Mouse (Mus musculus): ENCODE results near the gene Btnl2. TPM values are rescaled to one million over a fixed set of nuclear protein-coding genes. Genes with fewer than 3 reads are reported as not detected.

Gene Btnl2
- total and polyA plus RNA-seq, 3 experiments: 1.1 to 4.8 (median 2.0) TPM

DNA sequence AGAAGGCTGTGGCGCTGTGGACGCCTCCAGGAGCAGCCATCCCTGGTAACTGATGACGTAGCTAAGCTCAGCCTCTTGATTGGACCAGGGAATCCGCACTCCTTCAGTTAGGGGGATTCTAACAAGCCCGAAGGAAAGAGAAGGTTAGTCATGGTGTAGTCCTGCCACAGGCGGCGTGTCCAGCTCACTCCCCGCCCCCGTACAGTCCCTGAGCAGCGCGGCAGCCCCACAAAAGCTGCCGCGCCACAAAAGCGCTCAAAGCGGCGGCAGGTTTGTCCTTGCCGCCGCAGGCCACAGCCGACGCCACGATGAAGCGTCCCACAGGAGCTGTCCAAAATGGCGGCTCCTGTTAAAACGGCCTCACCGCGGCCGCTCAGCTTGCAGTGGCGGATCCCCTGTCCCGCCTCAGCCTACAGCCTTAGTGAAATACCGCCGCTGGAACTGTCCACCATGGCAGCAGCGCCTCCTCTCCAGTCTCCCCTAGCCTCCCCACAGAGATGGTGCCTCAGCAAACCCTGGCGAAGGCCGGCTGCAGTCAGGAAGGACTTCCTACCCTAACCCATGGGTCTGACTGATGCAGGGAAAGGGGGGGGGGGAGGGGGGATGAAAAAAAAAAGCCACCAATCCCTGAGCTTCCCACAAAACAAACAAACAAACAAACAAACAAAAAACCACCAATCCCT, 44.2 kb downstream of the Btnl2 start, which contains the start of gene BC051142:
BC051142 (plus strand) TSS at position 110 of the 683 bp plus-strand sequence.
- in situ Hi-C loops (cut with MboI; ENCODE audit: low pct_ligation_motif_present, low pct_unique_long_range_greater_than_20kb, low sequenced_read_pairs): no loop called here

DNA sequence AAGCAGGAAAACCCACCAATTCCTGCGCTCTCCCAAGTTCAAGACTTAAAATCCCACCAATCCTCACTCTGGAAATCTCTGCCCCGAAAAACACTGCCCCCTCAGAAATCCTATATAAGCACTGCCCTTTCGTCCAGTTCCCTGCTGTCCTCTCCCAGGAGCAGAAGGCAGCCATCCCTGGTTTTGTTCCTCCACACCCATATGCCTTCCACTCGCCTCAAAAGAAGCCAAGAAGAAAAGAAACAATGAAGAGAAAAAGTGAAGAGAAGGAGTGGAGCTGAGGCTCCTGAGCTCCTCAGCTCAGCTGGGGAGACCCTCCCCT, 44.7 kb downstream of the Btnl2 start:
- dilution Hi-C loops (cut with MboI; ENCODE audit: extremely low pct_ligation_motif_present, extremely low pct_unique_long_range_greater_than_20kb, low sequenced_read_pairs) (no loop called here), in situ Hi-C loops (cut with MboI; ENCODE audit: low pct_ligation_motif_present, low pct_unique_long_range_greater_than_20kb, low sequenced_read_pairs) (no loop called here)
- Histone ChIP-seq H3K4me2 (ENCODE audit: insufficient read depth, low read depth, poor library complexity, severe bottlenecking) (peak overlapping the region; percentile 30; the same call in 1 of the 2 replicates), H3K27me3 (replicated peaks) (no peaks in the 10 kb centered on the region), H3K36me3 (replicated peaks in 1 of 2; ENCODE audit: control insufficient read depth in 1 of 2, insufficient read depth in 1 of 2, low read length in 1 of 2) (no peaks in the 10 kb centered on the region), H3K4me1 (ENCODE audit: control insufficient read depth in 1 of 2, insufficient read depth in 2 of 2) (peaks cover 0 to 17% of the 10 kb centered on the region in 2 experiments; a peak in 2 of 4 replicates), H3K4me3 (replicated peaks in 1 of 3; ENCODE audit: low read depth in 2 of 3, low read length in 2 of 3, poor library complexity in 1 of 3) (peak overlapping the region in 1 of 3 experiments; percentile 62), H3K9me3 (replicated peaks; ENCODE audit: low read length) (peaks cover 3% of the 10 kb centered on the region), H3K27ac (ENCODE audit: insufficient read depth, low read depth) (no peak overlapping the region), H3K79me2 (replicated peaks; ENCODE audit: control insufficient read depth, extremely low read depth, insufficient read depth, poor library complexity, severe bottlenecking) (no peaks in the 10 kb centered on the region), H3K9ac (ENCODE audit: insufficient read depth, low read depth) (no peak overlapping the region)
- TF ChIP-seq NELFE (IDR thresholded peaks at IDR 0.05; ENCODE audit: low read depth, low read length) (no peak), ZC3H11A (IDR thresholded peaks at IDR 0.05; ENCODE audit: low read depth, low read length) (no peak)
- DNase-seq (ENCODE audit: extremely low read depth): no peak

More for the DNA sequence above, 44.2 kb downstream of the Btnl2 start, which contains the start of gene BC051142:
- Histone ChIP-seq H3K27me3 (replicated peaks) (no peaks in the 10 kb centered on the region), H3K9me3 (replicated peaks; ENCODE audit: low read length) (peaks cover 3% of the 10 kb centered on the region), H3K4me2 (ENCODE audit: insufficient read depth, low read depth, poor library complexity, severe bottlenecking) (peak within 1 kb of the TSS; percentile 40), H3K4me1 (ENCODE audit: control insufficient read depth in 1 of 2, insufficient read depth in 2 of 2) (peaks cover 0 to 17% of the 10 kb centered on the region in 2 experiments; a peak in 2 of 4 replicates), H3K9ac (ENCODE audit: insufficient read depth, low read depth) (peak within 1 kb of the TSS; percentile 75), H3K36me3 (replicated peaks in 1 of 2; ENCODE audit: control insufficient read depth in 1 of 2, insufficient read depth in 1 of 2, low read length in 1 of 2) (no peaks in the 10 kb centered on the region), H3K27ac (ENCODE audit: insufficient read depth, low read depth) (peak within 1 kb of the TSS; percentile 39; the same call in 1 of the 2 replicates), H3K79me2 (replicated peaks; ENCODE audit: control insufficient read depth, extremely low read depth, insufficient read depth, poor library complexity, severe bottlenecking) (no peaks in the 10 kb centered on the region), H3K4me3 (replicated peaks in 1 of 3; ENCODE audit: low read depth in 2 of 3, low read length in 2 of 3, poor library complexity in 1 of 3) (peak within 1 kb of the TSS; percentile 40 to 62 (median 62))
- DNase-seq (ENCODE audit: extremely low read depth): peak; percentile 97
- TF ChIP-seq NELFE (IDR thresholded peaks at IDR 0.05; ENCODE audit: low read depth, low read length) (peak; percentile 68), MAX (IDR thresholded peaks at IDR 0.05; ENCODE audit: low read length) (no peak), NRF1 (IDR thresholded peaks at IDR 0.05; ENCODE audit: low read depth, low read length) (peak; percentile 51), ZC3H11A (IDR thresholded peaks at IDR 0.05; ENCODE audit: low read depth, low read length) (no peak), TCF12 (IDR thresholded peaks at IDR 0.05; ENCODE audit: low read depth, low read length) (peak; percentile 61; the same call in 1 of the 2 replicates), KAT2A (IDR thresholded peaks at IDR 0.05; ENCODE audit: insufficient replicate concordance, low read length) (no peak), MYC (IDR thresholded peaks at IDR 0.05; ENCODE audit: low read depth, low read length) (peak; percentile 29; the same call in 1 of the 2 replicates), TBP (conservative IDR thresholded peaks at IDR 0.05; ENCODE audit: low read depth, low read length) (peak; percentile 78), PAX5 (IDR thresholded peaks at IDR 0.05; ENCODE audit: low read length) (no peak), CTCF (conservative IDR thresholded peaks at IDR 0.05 in 1 of 2, IDR thresholded peaks at IDR 0.05 in 1 of 2; ENCODE audit: low read depth in 2 of 2, low read length in 2 of 2) (no peak; a peak in 1 of 4 replicates), CHD2 (IDR thresholded peaks at IDR 0.05; ENCODE audit: low read length) (peak; percentile 98), USF1 (IDR thresholded peaks at IDR 0.05; ENCODE audit: low read depth, low read length) (no peak), MEF2A (IDR thresholded peaks at IDR 0.05; ENCODE audit: borderline replicate concordance, low read depth, low read length) (no peak; the same call in 1 of the 2 replicates), E2F4 (IDR thresholded peaks at IDR 0.05; ENCODE audit: insufficient replicate concordance, low read depth, low read length) (no peak), POLR2AphosphoS2 (IDR thresholded peaks at IDR 0.05; ENCODE audit: low read depth, low read length) (no peak), UBTF (IDR thresholded peaks at IDR 0.05; ENCODE audit: low read depth, low read length) (no peak), BHLHE40 (IDR thresholded peaks at IDR 0.05; ENCODE audit: low read depth, low read length) (0 out of 2 replicates have a peak, but pooled peaks have one; percentile 9), ZNF384 (IDR thresholded peaks at IDR 0.05; ENCODE audit: low read depth, low read length) (no peak), GABPA (IDR thresholded peaks at IDR 0.05; ENCODE audit: insufficient replicate concordance, low read depth, low read length) (no peak), MAZ (IDR thresholded peaks at IDR 0.05; ENCODE audit: low read depth, low read length) (peak; percentile 16; the same call in 1 of the 2 replicates), ZMIZ1 (IDR thresholded peaks at IDR 0.05; ENCODE audit: low read depth, low read length) (0 out of 2 replicates have a peak, but pooled peaks have one; percentile 30), ZKSCAN1 (IDR thresholded peaks at IDR 0.05; ENCODE audit: borderline replicate concordance, low read depth, low read length) (no peak), POLR2A (IDR thresholded peaks at IDR 0.05; ENCODE audit: low read depth, low read length) (peak; percentile 80), JUND (conservative IDR thresholded peaks at IDR 0.05; ENCODE audit: low read depth, low read length) (no peak), IRF4 (IDR thresholded peaks at IDR 0.05; ENCODE audit: low read depth, low read length) (no peak), EP300 (IDR thresholded peaks at IDR 0.05; ENCODE audit: low read length) (no peak)
- dilution Hi-C loops (cut with MboI; ENCODE audit: extremely low pct_ligation_motif_present, extremely low pct_unique_long_range_greater_than_20kb, low sequenced_read_pairs): no loop called here
